Mouse (Mus musculus) cerebellum, postnatal 14 days (tissue): ENCODE measurements around the gene Slc11a1.

ENCODE experiments used
- DNase-seq, 2 experiments: peaks; one replicate each; pipeline ENCODE4 v3.0.0; 2021; ENCODE audit warnings: mixed read lengths in 2 of 2

Gene Slc11a1

GRCm38 (mm10) chr1:74353453-74354229 is 21.4 kb upstream of the Slc11a1 start:
- no peak for DNase-seq

- DNase-seq, result no peak
Observed at GRCm38 (mm10) chr1:74357531-74357930, 17.5 kb upstream of the Slc11a1 start.

- DNase-seq, result no peak
Observed at GRCm38 (mm10) chr1:74359952-74360517, 15.0 kb upstream of the Slc11a1 start.

GRCm38 (mm10) chr1:74361812-74362211 is 13.2 kb upstream of the Slc11a1 start, which contains the start of gene Catip:
Catip (plus strand) TSS chr1:74362108.
- DNase-seq, result peak; percentile 86 to 90

- DNase-seq, result no peak
Observed at GRCm38 (mm10) chr1:74362325-74363229, 12.4 kb upstream of the Slc11a1 start.

- no peak for DNase-seq
Observed at GRCm38 (mm10) chr1:74363437-74363836, 11.6 kb upstream of the Slc11a1 start.

GRCm38 (mm10) chr1:74364270-74364669 is 10.7 kb upstream of the Slc11a1 start:
- DNase-seq, result no peak

- peak; percentile 46 to 48 for DNase-seq
Observed at GRCm38 (mm10) chr1:74367886-74368645, 6.9 kb upstream of the Slc11a1 start.

GRCm38 (mm10) chr1:74370040-74370439 is 5.0 kb upstream of the Slc11a1 start:
- DNase-seq, result no peak

- DNase-seq, result no peak
Observed at GRCm38 (mm10) chr1:74373372-74373771, 1.6 kb upstream of the Slc11a1 start.

- DNase-seq, result no peak
Observed at GRCm38 (mm10) chr1:74375561-74375960, 566 bp downstream of the Slc11a1 start.

- no peak for DNase-seq
Observed at GRCm38 (mm10) chr1:74376396-74376795, 1.4 kb downstream of the Slc11a1 start.

GRCm38 (mm10) chr1:74379058-74379504 is 4.1 kb downstream of the Slc11a1 start:
- DNase-seq, result no peak

GRCm38 (mm10) chr1:74380484-74380883 is 5.5 kb downstream of the Slc11a1 start:
- no peak for DNase-seq

- DNase-seq, result no peak
Observed at GRCm38 (mm10) chr1:74381588-74382021, 6.6 kb downstream of the Slc11a1 start.

- no peak for DNase-seq
Observed at GRCm38 (mm10) chr1:74383385-74383784, 8.4 kb downstream of the Slc11a1 start.

GRCm38 (mm10) chr1:74384525-74384924 is 9.5 kb downstream of the Slc11a1 start:
- no peak for DNase-seq

- DNase-seq, result no peak
Observed at GRCm38 (mm10) chr1:74385064-74385463, 10.1 kb downstream of the Slc11a1 start.

GRCm38 (mm10) chr1:74385531-74385930 is 10.5 kb downstream of the Slc11a1 start:
- no peak for DNase-seq

- DNase-seq, result no peak
Observed at GRCm38 (mm10) chr1:74386363-74386713, 11.3 kb downstream of the Slc11a1 start.

GRCm38 (mm10) chr1:74386714-74387385 is 11.9 kb downstream of the Slc11a1 start:
- DNase-seq, result peak; percentile 92 to 95
